Mouse (Mus musculus) bone marrow macrophage, adult 2 months (primary cell): Measurements from ENCODE around the gene Slc44a3.

Experiments
- CTCF ChIP-seq: IDR thresholded peaks from 2 replicates; pipeline ENCODE4 v1.5.1; 2012; ENCODE audit warnings: low read depth, mild to moderate bottlenecking, low read length, moderate library complexity
- POLR2A ChIP-seq: IDR thresholded peaks from 2 replicates; pipeline ENCODE4 v1.6.1; 2012; ENCODE audit warnings: mild to moderate bottlenecking, low read depth, low read length, borderline replicate concordance

- TF ChIP-seq CTCF (no peak), POLR2A (no peak)
Measured at GRCm38 (mm10) chr3:121540621-121541020, 8.4 kb upstream of the Slc44a3 start.
